Mouse (Mus musculus): ENCODE measurements at regions not wholly inside any gene's neighbourhood (a gene's known extent, or its start where the extent isn't known, plus 50 kb on each side); places are given as distances from the start of the nearest gene placed in this dataset.

- no peak for DNase-seq
Measured at GRCm38 (mm10) chr16:30118876-30119275, 54.7 kb downstream of the Hes1 start.

- DNase-seq, result no peak
Measured at GRCm38 (mm10) chr16:30120330-30121265, 56.4 kb downstream of the Hes1 start.

GRCm38 (mm10) chr16:30121596-30121995 is 57.4 kb downstream of the Hes1 start:
- no peak for DNase-seq

GRCm38 (mm10) chr16:30122211-30123070 is 58.3 kb downstream of the Hes1 start:
- DNase-seq, result no peak

GRCm38 (mm10) chr16:30127015-30127414 is 62.8 kb downstream of the Hes1 start:
- no peak for DNase-seq

- DNase-seq, result no peak
Measured at GRCm38 (mm10) chr16:30128787-30129186, 64.6 kb downstream of the Hes1 start.

- DNase-seq, result no peak
Measured at GRCm38 (mm10) chr16:30129218-30130112, 65.3 kb downstream of the Hes1 start.

GRCm38 (mm10) chr16:30130113-30130471 is 65.9 kb downstream of the Hes1 start:
- no peak for DNase-seq

GRCm38 (mm10) chr16:30132086-30132485 is 67.9 kb downstream of the Hes1 start:
- no peak for DNase-seq

- DNase-seq, result no peak
Measured at GRCm38 (mm10) chr16:30134642-30135165, 70.5 kb downstream of the Hes1 start.

GRCm38 (mm10) chr16:30136849-30137248 is 72.7 kb downstream of the Hes1 start:
- DNase-seq, result no peak

GRCm38 (mm10) chr16:30137812-30138211 is 73.6 kb downstream of the Hes1 start:
- peak; percentile 22 for DNase-seq

GRCm38 (mm10) chr16:30144818-30145464 is 80.8 kb downstream of the Hes1 start:
- DNase-seq, result no peak

- DNase-seq, result peak; percentile 29
Measured at GRCm38 (mm10) chr16:30145465-30146207, 81.5 kb downstream of the Hes1 start.

GRCm38 (mm10) chr16:30146208-30146525 is 82.0 kb downstream of the Hes1 start:
- no peak for DNase-seq

GRCm38 (mm10) chr16:30147296-30147695 is 83.1 kb downstream of the Hes1 start:
- DNase-seq, result no peak

- DNase-seq, result no peak
Measured at GRCm38 (mm10) chr16:30151104-30151503, 86.9 kb downstream of the Hes1 start.

GRCm38 (mm10) chr16:30155070-30155469 is 90.9 kb downstream of the Hes1 start:
- no peak for DNase-seq

GRCm38 (mm10) chr16:30155486-30156246 is 91.5 kb downstream of the Hes1 start:
- no peak for DNase-seq

- no peak for DNase-seq
Measured at GRCm38 (mm10) chr16:30158184-30158583, 94.0 kb downstream of the Hes1 start.
